Mouse (Mus musculus) intestine, embryonic 16.5 days (tissue): ENCODE data around the gene Zcchc12. TPM values are rescaled to one million over a fixed set of nuclear protein-coding genes. Genes with fewer than 3 reads are reported as not detected.
A peak's percentile ranks its signal among the peaks of the same experiment; 100 is the strongest.

Source experiments
- ATAC-seq: fragments of 200-750 bp; cut with Nextera tagmentation; 2 replicates; pipeline ENCODE4 v1.8.0; 2017; ENCODE audit warnings: moderate TSS enrichment, moderate library complexity
- H3K27ac ChIP-seq: fragments of 300-500 bp; sonication (generic); 2 replicates; pipeline ENCODE4 v1.5.1; 2014; ENCODE audit warnings: mild to moderate bottlenecking, low read length
- H3K27me3 ChIP-seq: fragments of 300-500 bp; sonication (generic); replicated peaks from 2 replicates; pipeline ENCODE4 v1.6.1; 2014; ENCODE audit warnings: low read length, control low read depth, mixed read lengths; ENCODE audit not compliant: control insufficient read depth, insufficient read depth
- H3K36me3 ChIP-seq: fragments of 300-500 bp; sonication (generic); 2 replicates; pipeline ENCODE4 v1.6.1; 2014; ENCODE audit warnings: low read length, control low read depth; ENCODE audit not compliant: control insufficient read depth, insufficient read depth
- H3K4me1 ChIP-seq: fragments of 300-500 bp; sonication (generic); 2 replicates; pipeline ENCODE4 v1.6.1; 2014; ENCODE audit warnings: low read length, control low read depth, mixed read lengths; ENCODE audit not compliant: control insufficient read depth, insufficient read depth
- H3K4me2 ChIP-seq: fragments of 300-500 bp; sonication (generic); 2 replicates; pipeline ENCODE4 v1.6.1; 2014; ENCODE audit warnings: low read depth, low read length, control low read depth
- H3K4me3 ChIP-seq: fragments of 300-500 bp; sonication (generic); 2 replicates; pipeline ENCODE4 v1.5.1; 2014; ENCODE audit warnings: mild to moderate bottlenecking, low read length
- H3K9ac ChIP-seq: fragments of 300-500 bp; sonication (generic); 2 replicates; pipeline ENCODE4 v1.6.1; 2014; ENCODE audit warnings: low read depth, low read length
- H3K9me3 ChIP-seq: fragments of 300-500 bp; sonication (generic); 2 replicates; pipeline ENCODE4 v1.6.1; 2016; ENCODE audit warnings: low read length, control low read depth; ENCODE audit not compliant: control insufficient read depth
- WGBS: fragments of 180-500 bp; shearing (Covaris S2); extraction: QIAGEN DNeasy Blood & Tissue Kit; methylation state at CpG from one replicate; pipeline ENCODE4 v1.1.7; 2014; 5-methylcytosine and 5-hydroxymethylcytosine counted together
- polyA plus RNA-seq: library from polyadenylated mRNA; unstranded; fragments of >200 nt; fragmentation: Nextera tagmentation; extraction: Ambion mirVana; gene quantifications from 2 replicates; pipeline ENCODE4 v1.2.1, GENCODE M21; 2015

The Zcchc12 gene
- 18.1 and 19.6 TPM in 2 replicates for polyA plus RNA-seq

DNA sequence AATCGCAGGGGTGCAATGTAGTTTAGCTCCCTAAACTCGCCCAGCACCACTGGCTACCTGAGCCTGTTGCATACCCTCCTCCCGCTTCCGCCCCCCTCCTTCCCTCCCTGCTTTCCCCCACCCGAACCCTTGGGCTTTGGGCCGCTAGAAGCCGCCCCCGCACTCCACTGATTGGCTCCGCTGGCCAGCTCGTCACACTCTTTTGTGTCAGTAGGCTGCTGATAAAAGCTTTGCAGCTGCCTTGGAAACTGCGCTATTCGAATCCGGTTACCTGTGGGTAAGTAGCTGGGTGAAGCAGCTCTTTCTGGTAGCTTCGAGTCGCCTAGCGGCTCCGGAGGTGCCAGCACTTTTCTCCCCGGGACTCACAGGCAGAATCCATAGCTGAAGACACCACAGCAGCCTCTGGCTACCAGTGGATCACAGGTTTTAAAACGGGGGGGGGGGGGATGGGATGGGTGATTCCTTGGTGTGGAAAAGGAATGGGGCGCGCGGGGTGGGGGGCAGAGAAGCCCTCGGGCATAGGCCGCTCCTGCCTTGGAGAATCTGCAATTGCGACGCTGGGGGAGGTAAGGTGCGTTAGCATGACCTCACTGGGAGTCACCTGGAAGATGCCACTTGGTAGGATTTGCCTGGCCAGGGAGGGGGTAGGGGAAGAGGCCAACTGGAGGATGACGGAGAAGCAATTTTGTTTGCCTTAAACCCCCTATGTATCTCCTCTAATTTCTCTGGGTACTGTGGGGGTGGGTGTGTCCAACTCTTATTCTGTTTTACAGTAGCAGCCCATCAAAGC, at the start of gene Zcchc12:
Gene Zcchc12, plus strand, starts transcription at position 169 of the 790 bp plus-strand sequence.
- Histone ChIP-seq H3K4me2 (peak within 1 kb of the TSS; percentile 40), H3K9me3 (no peaks in the 10 kb centered on the region), H3K27me3 (no peaks in the 10 kb centered on the region), H3K4me3 (peak within 1 kb of the TSS; percentile 14; the same call in 1 of the 2 replicates), H3K36me3 (no peaks in the 10 kb centered on the region), H3K27ac (no peak within 1 kb of the TSS), H3K4me1 (no peaks in the 10 kb centered on the region), H3K9ac (no peak within 1 kb of the TSS)
- WGBS, result 23% methylated on average over 28 of the region's 28 CpGs
- ATAC-seq, result no peak

DNA sequence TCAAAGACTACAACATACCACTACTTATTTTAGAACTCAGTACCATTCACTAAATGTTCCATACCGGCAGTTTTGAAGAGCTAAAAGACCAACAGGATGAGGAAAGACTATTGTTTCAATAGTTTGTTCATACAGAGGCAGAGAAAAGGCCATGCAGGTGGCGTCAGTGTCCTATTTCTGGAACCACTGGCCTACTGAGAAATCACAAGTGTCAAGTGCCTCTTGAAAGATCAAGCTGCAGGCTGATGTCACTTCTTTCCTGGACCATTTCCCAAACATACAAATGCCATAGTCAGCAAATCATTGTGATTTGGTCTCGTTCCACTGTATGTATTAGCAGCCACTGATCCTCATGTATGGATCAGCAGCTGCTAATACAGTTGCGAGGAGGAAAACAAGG, 49.0 kb upstream of the Zcchc12 start:
- H3K27ac ChIP-seq, result no peak overlapping the region
- no peaks in the 10 kb centered on the region for H3K9me3 ChIP-seq
- H3K4me2 ChIP-seq, result no peak overlapping the region
- H3K4me1 ChIP-seq, result no peaks in the 10 kb centered on the region
- no peaks in the 10 kb centered on the region for H3K27me3 ChIP-seq
- H3K9ac ChIP-seq, result no peak overlapping the region
- ATAC-seq, result no peak
- WGBS, result 58% methylated on average over 4 of the region's 4 CpGs
- no peak overlapping the region for H3K4me3 ChIP-seq
- no peaks in the 10 kb centered on the region for H3K36me3 ChIP-seq

DNA sequence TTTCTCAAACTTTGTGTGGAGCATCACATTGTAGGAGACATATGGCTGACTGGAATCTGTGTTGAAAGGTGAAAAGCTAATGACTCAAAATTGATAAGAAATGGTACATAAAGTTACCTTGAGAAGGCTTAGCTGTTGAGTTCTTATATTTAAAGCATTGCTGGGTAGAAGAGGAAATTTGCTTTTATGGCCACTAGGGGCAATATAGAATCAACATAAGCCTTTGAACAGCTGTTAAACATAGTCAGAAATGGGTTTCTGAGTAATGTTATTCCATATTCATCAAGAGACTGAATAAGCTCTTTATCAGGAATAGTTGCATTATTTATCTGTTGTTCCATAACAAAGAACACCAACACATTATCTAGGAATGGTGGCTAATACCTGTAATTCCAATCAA, 45.6 kb upstream of the Zcchc12 start:
- Histone ChIP-seq H3K36me3 (no peaks in the 10 kb centered on the region), H3K4me1 (no peaks in the 10 kb centered on the region), H3K9ac (no peak overlapping the region), H3K9me3 (no peaks in the 10 kb centered on the region), H3K4me2 (no peak overlapping the region), H3K27me3 (no peaks in the 10 kb centered on the region), H3K27ac (no peak overlapping the region), H3K4me3 (no peak overlapping the region)
- ATAC-seq, result no peak

DNA sequence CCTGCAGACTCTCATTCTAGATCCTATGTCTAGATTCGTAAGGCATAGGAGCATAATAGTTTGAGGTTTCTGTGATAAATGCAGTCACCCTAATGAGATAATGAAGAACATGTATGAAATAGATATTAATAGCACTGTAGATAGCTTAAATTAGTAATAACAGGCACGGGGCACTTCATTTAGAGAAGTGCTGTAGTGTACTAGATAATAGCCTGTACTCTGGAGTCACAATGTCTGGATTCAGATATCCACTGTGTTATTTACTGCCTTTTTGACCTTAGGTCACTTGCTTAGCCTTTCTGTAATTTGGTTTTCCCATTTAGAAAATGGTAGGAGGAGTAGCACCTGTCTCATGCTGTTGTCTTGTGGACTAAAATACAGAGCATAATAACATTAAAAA, 39.0 kb upstream of the Zcchc12 start:
- no peak overlapping the region for H3K27ac ChIP-seq
- no peaks in the 10 kb centered on the region for H3K27me3 ChIP-seq
- no peak overlapping the region for H3K4me3 ChIP-seq
- H3K9ac ChIP-seq, result no peak overlapping the region
- no peak for ATAC-seq
- no peak overlapping the region for H3K4me2 ChIP-seq
- no peaks in the 10 kb centered on the region for H3K4me1 ChIP-seq
- WGBS, result 60% methylated on average over 2 of the region's 2 CpGs
- no peaks in the 10 kb centered on the region for H3K9me3 ChIP-seq
- H3K36me3 ChIP-seq, result no peaks in the 10 kb centered on the region

DNA sequence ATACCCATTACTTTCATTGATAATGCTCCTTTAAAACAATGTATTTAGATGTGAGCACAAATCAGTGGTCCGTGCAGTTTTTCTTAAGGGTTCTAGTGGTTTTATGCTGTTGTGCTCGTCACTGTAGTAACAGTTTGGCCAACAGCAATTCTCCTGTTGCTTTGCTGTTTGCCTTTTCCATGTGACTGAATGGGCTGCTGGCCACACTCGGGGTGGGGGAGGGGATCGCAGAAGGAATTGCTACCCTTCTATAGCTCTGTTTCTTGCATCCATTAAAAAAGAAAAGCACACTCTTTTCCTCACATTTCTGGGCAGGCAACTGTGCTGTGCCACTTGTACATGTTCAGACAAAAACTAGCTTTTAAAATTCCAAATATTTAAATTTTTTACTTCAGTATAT, 34.1 kb upstream of the Zcchc12 start:
- WGBS, result 36% methylated on average over 4 of the region's 4 CpGs
- H3K36me3 ChIP-seq, result no peaks in the 10 kb centered on the region
- H3K27ac ChIP-seq, result no peak overlapping the region
- H3K9me3 ChIP-seq, result no peaks in the 10 kb centered on the region
- H3K4me3 ChIP-seq, result no peak overlapping the region
- H3K4me1 ChIP-seq, result no peaks in the 10 kb centered on the region
- ATAC-seq, result no peak
- no peak overlapping the region for H3K9ac ChIP-seq
- H3K4me2 ChIP-seq, result no peak overlapping the region
- H3K27me3 ChIP-seq, result no peaks in the 10 kb centered on the region

DNA sequence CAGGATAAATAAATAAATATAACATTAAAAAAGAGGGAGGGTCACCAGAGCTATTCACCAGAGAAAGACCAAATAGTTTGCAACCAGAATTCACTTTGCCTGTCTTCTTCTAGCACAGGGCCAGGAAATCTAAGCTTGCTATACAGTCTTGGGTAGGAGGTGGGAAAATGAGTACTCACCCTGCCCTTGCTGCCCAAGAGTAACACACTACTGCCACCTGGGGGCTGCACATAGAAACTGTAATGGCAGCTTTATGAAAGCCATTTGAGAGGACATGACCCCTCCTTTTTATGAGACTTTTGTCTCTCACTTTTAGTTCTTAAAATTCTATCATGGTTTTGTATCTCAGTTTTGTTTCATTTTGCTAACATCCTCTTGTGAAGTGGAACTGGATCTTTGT, 12.1 kb upstream of the Zcchc12 start:
- no peak for ATAC-seq
- H3K27me3 ChIP-seq, result no peaks in the 10 kb centered on the region
- H3K9me3 ChIP-seq, result no peaks in the 10 kb centered on the region
- no peaks in the 10 kb centered on the region for H3K4me1 ChIP-seq
- H3K4me2 ChIP-seq, result no peak overlapping the region
- no peak overlapping the region for H3K27ac ChIP-seq
- no peak overlapping the region for H3K9ac ChIP-seq
- H3K4me3 ChIP-seq, result no peak overlapping the region
- H3K36me3 ChIP-seq, result no peaks in the 10 kb centered on the region

DNA sequence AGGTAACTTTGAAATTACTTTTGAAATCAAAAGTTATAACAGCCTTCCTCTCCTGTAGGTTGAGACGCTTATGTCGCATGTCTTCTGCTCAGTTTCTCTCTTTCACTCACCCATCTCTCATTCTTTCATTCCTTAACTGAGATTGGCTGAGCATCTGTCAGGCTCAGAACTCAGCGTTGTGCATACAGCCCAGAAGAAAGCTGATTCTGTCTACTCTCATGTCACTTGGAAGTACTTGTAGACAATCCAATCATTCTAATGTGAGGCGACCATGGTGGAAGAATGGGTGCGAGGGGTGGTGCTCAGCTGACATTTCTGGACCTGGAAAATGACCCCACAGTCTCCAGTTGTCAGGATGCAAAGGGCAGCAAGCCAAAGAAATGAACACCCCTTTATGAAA, 9.7 kb upstream of the Zcchc12 start:
- H3K4me1 ChIP-seq, result no peaks in the 10 kb centered on the region
- 61% methylated on average over 5 of the region's 5 CpGs for WGBS
- no peak overlapping the region for H3K9ac ChIP-seq
- no peak for ATAC-seq
- no peak overlapping the region for H3K4me2 ChIP-seq
- H3K9me3 ChIP-seq, result no peaks in the 10 kb centered on the region
- H3K27ac ChIP-seq, result no peak overlapping the region
- no peaks in the 10 kb centered on the region for H3K27me3 ChIP-seq
- no peak overlapping the region for H3K4me3 ChIP-seq
- H3K36me3 ChIP-seq, result no peaks in the 10 kb centered on the region

DNA sequence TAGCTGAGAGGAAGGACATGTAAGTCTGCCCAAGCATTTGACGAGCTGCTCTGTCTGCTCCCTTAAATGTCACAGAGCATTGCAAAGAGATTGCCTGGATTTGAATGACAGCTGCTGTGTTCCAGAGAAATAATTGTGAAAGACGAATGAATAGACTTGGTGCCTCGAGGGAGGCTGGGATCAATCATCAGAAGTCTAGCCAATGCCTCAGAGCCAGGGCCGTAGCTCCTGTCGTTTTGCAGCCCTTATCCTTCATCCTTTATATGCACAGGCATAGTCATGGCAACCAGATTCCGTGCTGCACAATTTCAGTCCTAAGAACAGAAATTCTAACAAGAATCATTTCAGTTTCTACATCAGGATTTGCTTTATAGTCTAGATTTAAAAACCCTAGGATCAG, 9.3 kb upstream of the Zcchc12 start:
- no peak for ATAC-seq
- 43% methylated on average over 6 of the region's 6 CpGs for WGBS
- Histone ChIP-seq H3K4me1 (no peaks in the 10 kb centered on the region), H3K36me3 (no peaks in the 10 kb centered on the region), H3K27me3 (no peaks in the 10 kb centered on the region), H3K27ac (no peak overlapping the region), H3K4me2 (no peak overlapping the region), H3K9me3 (no peaks in the 10 kb centered on the region), H3K9ac (no peak overlapping the region), H3K4me3 (no peak overlapping the region)

DNA sequence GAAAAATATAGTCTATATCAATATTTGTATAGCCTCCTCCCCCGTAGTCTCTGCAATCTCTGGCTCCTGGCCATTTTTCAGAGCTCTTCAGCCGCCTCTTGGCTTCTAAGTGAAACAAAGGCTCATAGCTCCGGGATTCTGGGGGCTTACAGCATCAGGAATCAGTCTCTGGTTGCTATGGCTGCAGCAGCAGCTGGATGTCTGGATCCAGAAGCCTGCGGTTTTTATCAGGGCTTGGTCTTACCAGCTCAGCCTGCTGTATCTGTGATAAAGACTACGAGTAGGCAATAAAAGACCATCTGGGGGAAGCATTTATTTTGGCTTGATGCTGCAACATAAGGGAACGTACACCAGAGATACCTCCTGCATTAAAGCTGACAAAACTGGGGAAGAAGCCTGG, 1.8 kb upstream of the Zcchc12 start:
- Histone ChIP-seq H3K9ac (no peak overlapping the region), H3K4me2 (no peak overlapping the region), H3K9me3 (no peaks in the 10 kb centered on the region), H3K4me3 (no peak overlapping the region), H3K36me3 (no peaks in the 10 kb centered on the region), H3K4me1 (no peaks in the 10 kb centered on the region), H3K27ac (no peak overlapping the region), H3K27me3 (no peaks in the 10 kb centered on the region)
- 20% methylated on average over 6 of the region's 6 CpGs for WGBS
- no peak for ATAC-seq

DNA sequence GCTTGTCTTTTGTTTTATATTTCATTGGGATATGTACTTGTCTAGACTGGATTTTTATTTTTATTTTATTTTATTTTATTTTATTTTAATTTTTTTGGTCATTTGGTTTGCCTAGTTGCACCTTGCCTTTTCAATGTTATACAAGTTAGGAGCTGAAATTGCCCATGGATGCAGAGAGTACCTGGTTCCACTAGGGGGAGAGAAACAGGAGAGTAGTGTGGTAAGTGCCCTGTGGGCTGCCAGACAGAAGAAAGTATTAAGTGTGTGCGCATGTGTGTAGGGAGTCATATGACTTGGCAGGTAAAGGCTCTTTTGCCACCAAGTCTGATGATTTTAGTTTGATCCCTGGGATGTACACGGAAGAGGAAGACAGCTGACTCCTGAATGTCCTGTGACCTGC, 13.8 kb downstream of the Zcchc12 start:
- Histone ChIP-seq H3K36me3 (no peaks in the 10 kb centered on the region), H3K9me3 (no peaks in the 10 kb centered on the region), H3K4me2 (no peak overlapping the region), H3K4me3 (no peak overlapping the region), H3K4me1 (no peaks in the 10 kb centered on the region), H3K27ac (no peak overlapping the region), H3K9ac (no peak overlapping the region), H3K27me3 (no peaks in the 10 kb centered on the region)
- no peak for ATAC-seq
- 88% methylated on average over 2 of the region's 2 CpGs for WGBS
